Comparison of ENCODE assay signal across 9 mouse cellular contexts in the genomic region with DNA sequence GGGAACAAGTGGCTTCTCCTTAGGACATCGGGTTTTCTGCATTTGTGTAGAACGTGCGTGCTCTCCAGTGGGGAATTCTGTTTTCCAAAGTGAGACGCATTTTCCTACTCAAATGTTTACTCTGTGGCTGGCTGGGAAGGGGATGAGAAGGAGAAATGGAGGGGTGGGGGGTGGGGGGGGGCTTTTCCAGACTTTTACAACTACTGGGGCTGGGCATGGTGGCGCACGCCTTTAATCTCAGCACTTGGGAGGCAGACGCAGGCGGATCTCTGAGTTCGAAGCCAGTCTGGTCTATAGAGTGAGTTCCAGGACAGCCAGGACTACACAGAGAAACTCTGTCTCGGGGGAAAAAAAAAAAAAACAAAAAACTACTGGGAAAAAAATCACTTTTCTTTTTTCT. TPM values are rescaled to one million over a fixed set of nuclear protein-coding genes. Genes with fewer than 3 reads are reported as not detected.
DNase-seq lines count a peak whose midpoint lies in the region; ATAC-seq lines count a peak whose summit lies in the region.
"Had no signal": no experiment of that assay in that cellular context is flagged by ENCODE, and none has a peak within 500 bp of the region (broad histone marks: within the 10 kb centered on the region; RNA-seq: fewer than 3 reads in every experiment).

No protein-coding gene starts in this region.

- WGBS in heart, embryonic 13.5 days = 42% methylated on average over 10 of the region's 10 CpGs
- 57% methylated on average over 10 of the region's 10 CpGs for WGBS in hindbrain, embryonic 11.5 days
- 60% methylated on average over 10 of the region's 10 CpGs for whole genome bisulfite sequencing in midbrain, embryonic 10.5 days

- no peaks in the 10 kb centered on the region for H3K36me3 ChIP-seq in heart, embryonic 13.5 days
- H3K36me3 ChIP-seq in hindbrain, embryonic 11.5 days (ENCODE audit: control insufficient read depth, insufficient read depth, low read length) = no peaks in the 10 kb centered on the region
- no peaks in the 10 kb centered on the region for H3K36me3 ChIP-seq in midbrain, embryonic 10.5 days
- H3K36me3 ChIP-seq: G1E had no signal

- H3K27ac ChIP-seq in heart, embryonic 13.5 days (replicated peaks) = peak overlapping the region; percentile 98
- H3K27ac ChIP-seq in hindbrain, embryonic 11.5 days (ENCODE audit: low read depth, low read length) = peak overlapping the region; percentile 86; the same call in 1 of the 2 replicates
- peak overlapping the region; percentile 88 for H3K27ac ChIP-seq in midbrain, embryonic 10.5 days (replicated peaks)

- intact Hi-C loops in gastrocnemius, postnatal 36 days (cut with DNase I) = no loop called here

- peak overlapping the region; percentile 94 for H3K9ac ChIP-seq in heart, embryonic 13.5 days
- H3K9ac ChIP-seq in hindbrain, embryonic 11.5 days (ENCODE audit: low read depth, low read length) = peak overlapping the region; percentile 49

- no peaks in the 10 kb centered on the region for H3K27me3 ChIP-seq in heart, embryonic 13.5 days (replicated peaks)
- H3K27me3 ChIP-seq in hindbrain, embryonic 11.5 days (ENCODE audit: control insufficient read depth, insufficient read depth, low read length) = no peaks in the 10 kb centered on the region
- H3K27me3 ChIP-seq in midbrain, embryonic 10.5 days (ENCODE audit: low read depth, poor library complexity, severe bottlenecking) = no peaks in the 10 kb centered on the region

- H3K4me3 ChIP-seq in heart, embryonic 13.5 days = peak overlapping the region; percentile 77
- H3K4me3 ChIP-seq in hindbrain, embryonic 11.5 days (ENCODE audit: low read depth, low read length) = peak overlapping the region; percentile 42
- peak overlapping the region; percentile 69 for H3K4me3 ChIP-seq in midbrain, embryonic 10.5 days

- no peak for DNase-seq in heart, adult 9 months (ENCODE audit: low spot score in 2 of 2)
- peak; percentile 16 for DNase-seq in ZHBTc4 (ENCODE audit: low read depth, low spot score)
- DNase-seq in hindbrain, embryonic 11.5 days (ENCODE audit: low spot score) = no peak
- DNase-seq in midbrain, embryonic 10.5 days (ENCODE audit: low spot score) = no peak
- DNase-seq in Muller cell, postnatal 12 days (ENCODE audit: inconsistent ontology term) = no peak
- no peak for DNase-seq in cerebellum, adult 9-11 months
- DNase-seq in gastrocnemius, postnatal 36 days = no peak

- peaks cover 32% of the 10 kb centered on the region for H3K4me1 ChIP-seq in heart, embryonic 13.5 days
- no peaks in the 10 kb centered on the region for H3K4me1 ChIP-seq in hindbrain, embryonic 11.5 days (replicated peaks; ENCODE audit: control insufficient read depth, insufficient read depth, low read length)
- H3K4me1 ChIP-seq in midbrain, embryonic 10.5 days = peaks cover 15% of the 10 kb centered on the region

- peak overlapping the region; percentile 78 for H3K4me2 ChIP-seq in heart, embryonic 13.5 days
- peak overlapping the region; percentile 74 for H3K4me2 ChIP-seq in hindbrain, embryonic 11.5 days (replicated peaks; ENCODE audit: low read depth, low read length)

- no peaks in the 10 kb centered on the region for H3K9me3 ChIP-seq in heart, embryonic 13.5 days
- no peaks in the 10 kb centered on the region for H3K9me3 ChIP-seq in hindbrain, embryonic 11.5 days (ENCODE audit: control insufficient read depth, low read length)
- no peaks in the 10 kb centered on the region for H3K9me3 ChIP-seq in midbrain, embryonic 10.5 days (replicated peaks)
- H3K9me3 ChIP-seq: G1E had no signal

- ATAC-seq in heart, embryonic 13.5 days (ENCODE audit: extremely low read depth, insufficient number of reproducible peaks, low FRiP score, low TSS enrichment) = no peak
- no peak for ATAC-seq in hindbrain, embryonic 11.5 days (ENCODE audit: low FRiP score)

RNA-seq across cellular contexts. Expression of a gene that starts 27.6 kb away (rescaled TPM):
- 1.2 TPM in 2 replicates for polyA plus RNA-seq in heart, embryonic 13.5 days (2015; fragmentation: Nextera tagmentation; extraction: Ambion mirVana)
- polyA plus RNA-seq in hindbrain, embryonic 11.5 days (2014; fragmentation: Nextera tagmentation; extraction: Ambion mirVana) = 3.4 and 4.3 TPM in 2 replicates
- polyA plus RNA-seq in midbrain, embryonic 10.5 days (2016; fragmentation: Nextera tagmentation; extraction: Ambion mirVana) = 2.7 and 3.1 TPM in 2 replicates
- total RNA-seq in gastrocnemius, postnatal 36 days (2021) = 1 to 10 TPM in 1 of 2 experiments, under 1 TPM in 1; 0.94 to 1.3 TPM
